Mouse (Mus musculus) liver, embryonic 11.5 days (tissue): ENCODE measurements around the gene Gtf2f1. TPM values are rescaled to one million over a fixed set of nuclear protein-coding genes. Genes with fewer than 3 reads are reported as not detected.

ENCODE experiments used
- ATAC-seq: fragments of 200-750 bp; cut with Nextera tagmentation; replicated peaks from 2 replicates; pipeline ENCODE4 v1.8.0; 2017; ENCODE audit warnings: moderate number of reproducible peaks, mild to moderate bottlenecking, moderate TSS enrichment, moderate library complexity; ENCODE audit not compliant: low FRiP score
- DNase-seq: peaks from one replicate; pipeline ENCODE4 v3.0.0-alpha.2; 2017; ENCODE audit warnings: low spot score
- H3K27ac ChIP-seq: fragments of 300-500 bp; sonication (generic); 2 replicates; pipeline ENCODE4 v1.5.1; 2014; ENCODE audit warnings: mild to moderate bottlenecking, low read depth, low read length, control low read depth
- H3K27me3 ChIP-seq: fragments of 300-500 bp; sonication (generic); replicated peaks from 2 replicates; pipeline ENCODE4 v1.6.1; 2014; ENCODE audit warnings: low read length, mixed read lengths; ENCODE audit not compliant: control insufficient read depth, insufficient read depth
- H3K36me3 ChIP-seq: fragments of 300-500 bp; sonication (generic); 2 replicates; pipeline ENCODE4 v1.6.1; 2014; ENCODE audit warnings: mild to moderate bottlenecking, low read length, moderate library complexity, mixed read lengths; ENCODE audit not compliant: control insufficient read depth, insufficient read depth
- H3K4me1 ChIP-seq: fragments of 300-500 bp; sonication (generic); replicated peaks from 2 replicates; pipeline ENCODE4 v1.6.1; 2014; ENCODE audit warnings: low read length, mixed read lengths; ENCODE audit not compliant: control insufficient read depth, insufficient read depth
- H3K4me2 ChIP-seq: fragments of 300-500 bp; sonication (generic); 2 replicates; pipeline ENCODE4 v1.6.1; 2014; ENCODE audit warnings: mild to moderate bottlenecking, control low read depth, moderate library complexity
- H3K4me3 ChIP-seq: fragments of 300-500 bp; sonication (generic); 2 replicates; pipeline ENCODE4 v1.5.1; 2014; ENCODE audit warnings: low read depth, low read length, control low read depth
- H3K9ac ChIP-seq: fragments of 300-500 bp; sonication (generic); 2 replicates; pipeline ENCODE4 v1.6.1; 2014; ENCODE audit warnings: low read depth, low read length, control low read depth
- H3K9me3 ChIP-seq: fragments of 300-500 bp; sonication (generic); 2 replicates; pipeline ENCODE4 v1.6.1; 2016; ENCODE audit warnings: low read length, inconsistent platforms, mixed read lengths; ENCODE audit not compliant: control insufficient read depth
- WGBS: fragments of 180-500 bp; shearing (Covaris S2); extraction: QIAGEN DNeasy Blood & Tissue Kit; methylation state at CpG from one replicate; pipeline ENCODE4 v1.1.7; 2014; 5-methylcytosine and 5-hydroxymethylcytosine counted together
- polyA plus RNA-seq: library from polyadenylated mRNA; unstranded; fragments of >200 nt; fragmentation: Nextera tagmentation; extraction: Ambion mirVana; gene quantifications from 2 replicates; pipeline ENCODE4 v1.2.1, GENCODE M21; 2014

The Gtf2f1 gene
- polyA plus RNA-seq, 1 experiment from 2014 or later: 99.0 TPM

- H3K4me3 ChIP-seq: no peak overlapping the region
- H3K4me2 ChIP-seq: peak overlapping the region; percentile 16
- peak overlapping the region; percentile 76 for H3K27ac ChIP-seq
- peaks cover 19% of the 10 kb centered on the region for H3K4me1 ChIP-seq
- H3K9me3 ChIP-seq: no peaks in the 10 kb centered on the region
- DNase-seq: no peak
- no peaks in the 10 kb centered on the region for H3K27me3 ChIP-seq
- 43% methylated on average over 2 of the region's 2 CpGs for WGBS
- H3K9ac ChIP-seq: no peak overlapping the region
- ATAC-seq: peak; percentile 82
- H3K36me3 ChIP-seq: peaks cover 38% of the 10 kb centered on the region
Measured at GRCm38 (mm10) chr17:57019693-57020092, 8.6 kb upstream of the Gtf2f1 start.

GRCm38 (mm10) chr17:57012245-57012795 lies 1.2 kb upstream of the Gtf2f1 start:
- ATAC-seq: peak; percentile 11; the same call in 1 of the 2 replicates
- 73% methylated on average over 13 of the region's 13 CpGs for WGBS
- H3K27ac ChIP-seq: peak overlapping the region; percentile 83

GRCm38 (mm10) chr17:57010911-57011235 lies 215 bp downstream of the Gtf2f1 start:
- peak overlapping the region; percentile 83 for H3K27ac ChIP-seq
- H3K27me3 ChIP-seq: no peaks in the 10 kb centered on the region
- H3K36me3 ChIP-seq: peaks cover 22% of the 10 kb centered on the region; the same call in 1 of the 2 replicates
- no peaks in the 10 kb centered on the region for H3K9me3 ChIP-seq
- ATAC-seq: peak; percentile 51
- peak overlapping the region; percentile 84 for H3K9ac ChIP-seq
- H3K4me2 ChIP-seq: peak overlapping the region; percentile 90
- no peak for DNase-seq
- peaks cover 10% of the 10 kb centered on the region for H3K4me1 ChIP-seq
- WGBS: under 1% methylated on average over 19 of the region's 19 CpGs
- H3K4me3 ChIP-seq: peak overlapping the region; percentile 72

More at GRCm38 (mm10) chr17:57012245-57012795, 1.2 kb upstream of the Gtf2f1 start:
- peak; percentile 44 for DNase-seq
- Histone ChIP-seq H3K4me2 (peak overlapping the region; percentile 90), H3K36me3 (peaks cover 10% of the 10 kb centered on the region; the same call in 1 of the 2 replicates), H3K9me3 (no peaks in the 10 kb centered on the region), H3K4me1 (peaks cover 10% of the 10 kb centered on the region), H3K27me3 (no peaks in the 10 kb centered on the region), H3K9ac (peak overlapping the region; percentile 82), H3K4me3 (peak overlapping the region; percentile 72)

DNA sequence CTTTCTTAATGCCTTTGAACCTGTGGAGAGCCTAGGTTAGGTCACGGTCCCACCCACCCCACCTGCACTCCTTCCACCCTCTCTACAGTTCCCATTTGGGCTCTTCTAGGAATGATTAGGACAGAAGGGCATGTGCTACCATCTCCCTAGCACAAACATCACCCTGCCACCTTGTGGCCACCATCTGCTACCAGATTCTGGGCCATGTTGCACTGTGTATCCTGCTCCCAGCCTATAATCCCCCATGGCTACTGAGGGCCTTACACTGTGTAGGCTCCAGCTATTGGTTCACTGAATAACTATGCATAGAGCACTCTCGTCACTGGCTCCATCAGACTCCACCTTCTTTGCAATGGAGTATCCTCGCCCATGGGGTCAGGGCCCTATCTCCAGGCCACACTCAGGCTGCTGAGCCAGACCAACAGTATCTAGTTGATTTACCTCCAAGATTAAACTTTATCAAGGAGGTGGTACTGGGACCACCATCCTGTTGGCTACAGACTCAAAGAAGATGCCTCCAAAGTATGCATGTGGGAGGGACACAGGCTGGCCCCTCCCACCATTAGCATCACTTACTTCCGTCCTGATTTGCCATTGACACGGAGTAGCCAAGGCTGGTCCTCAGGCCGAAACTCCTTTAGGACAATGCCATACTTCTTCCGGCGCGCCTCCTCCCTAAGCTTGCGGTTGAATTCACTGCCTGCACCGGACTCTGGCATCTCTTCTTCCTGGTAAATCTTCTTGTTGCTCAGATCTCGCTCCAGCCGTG lies 3.8 kb downstream of the Gtf2f1 start:
- 91% methylated on average over 13 of the region's 13 CpGs for WGBS
- 0 out of 2 replicates have a peak, but pooled peaks have one; percentile 11 for ATAC-seq
- no peaks in the 10 kb centered on the region for H3K27me3 ChIP-seq
- H3K9me3 ChIP-seq: no peaks in the 10 kb centered on the region
- no peak for DNase-seq
- peaks cover 52% of the 10 kb centered on the region for H3K36me3 ChIP-seq
- no peak overlapping the region for H3K9ac ChIP-seq
- H3K27ac ChIP-seq: no peak overlapping the region
- H3K4me3 ChIP-seq: no peak overlapping the region
- peaks cover 21% of the 10 kb centered on the region for H3K4me1 ChIP-seq
- no peak overlapping the region for H3K4me2 ChIP-seq

DNA sequence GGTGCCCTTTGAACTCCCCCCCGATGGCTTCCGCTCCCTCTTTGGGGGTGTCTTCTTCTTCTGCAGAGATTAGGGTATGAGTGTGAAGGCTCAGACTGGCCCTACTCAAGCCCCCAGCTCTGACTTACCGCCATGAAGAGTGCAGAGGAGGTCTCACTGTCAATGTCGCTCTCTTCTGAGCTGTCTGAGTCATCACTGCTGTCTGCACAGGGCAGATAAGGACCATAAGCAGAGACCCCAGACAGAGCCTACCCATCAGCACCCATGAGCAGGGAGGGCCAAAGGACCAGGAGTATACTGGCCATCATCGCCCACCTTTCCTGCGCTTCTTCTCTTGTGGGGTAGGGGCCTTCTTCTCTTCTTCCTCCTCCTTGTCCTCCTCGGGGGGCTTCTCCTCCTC lies 7.1 kb downstream of the Gtf2f1 start:
- no peak overlapping the region for H3K9ac ChIP-seq
- H3K9me3 ChIP-seq: no peaks in the 10 kb centered on the region
- no peak overlapping the region for H3K4me3 ChIP-seq
- H3K27ac ChIP-seq: peak overlapping the region; percentile 47; the same call in 1 of the 2 replicates
- no peak for DNase-seq
- peak; percentile 85 for ATAC-seq
- peaks cover 57% of the 10 kb centered on the region for H3K36me3 ChIP-seq
- peak overlapping the region; percentile 15; the same call in 1 of the 2 replicates for H3K4me2 ChIP-seq
- H3K27me3 ChIP-seq: no peaks in the 10 kb centered on the region
- H3K4me1 ChIP-seq: peaks cover 21% of the 10 kb centered on the region
- WGBS: 62% methylated on average over 7 of the region's 7 CpGs

GRCm38 (mm10) chr17:57001228-57001627 lies 9.9 kb downstream of the Gtf2f1 start:
- Histone ChIP-seq H3K4me3 (no peak overlapping the region), H3K9ac (no peak overlapping the region), H3K9me3 (no peaks in the 10 kb centered on the region), H3K36me3 (peaks cover 38% of the 10 kb centered on the region), H3K27me3 (no peaks in the 10 kb centered on the region), H3K4me1 (peaks cover 32% of the 10 kb centered on the region), H3K27ac (no peak overlapping the region), H3K4me2 (no peak overlapping the region)
- WGBS: 50% methylated on average over 8 of the region's 8 CpGs
- no peak for DNase-seq
- ATAC-seq: no peak

DNA sequence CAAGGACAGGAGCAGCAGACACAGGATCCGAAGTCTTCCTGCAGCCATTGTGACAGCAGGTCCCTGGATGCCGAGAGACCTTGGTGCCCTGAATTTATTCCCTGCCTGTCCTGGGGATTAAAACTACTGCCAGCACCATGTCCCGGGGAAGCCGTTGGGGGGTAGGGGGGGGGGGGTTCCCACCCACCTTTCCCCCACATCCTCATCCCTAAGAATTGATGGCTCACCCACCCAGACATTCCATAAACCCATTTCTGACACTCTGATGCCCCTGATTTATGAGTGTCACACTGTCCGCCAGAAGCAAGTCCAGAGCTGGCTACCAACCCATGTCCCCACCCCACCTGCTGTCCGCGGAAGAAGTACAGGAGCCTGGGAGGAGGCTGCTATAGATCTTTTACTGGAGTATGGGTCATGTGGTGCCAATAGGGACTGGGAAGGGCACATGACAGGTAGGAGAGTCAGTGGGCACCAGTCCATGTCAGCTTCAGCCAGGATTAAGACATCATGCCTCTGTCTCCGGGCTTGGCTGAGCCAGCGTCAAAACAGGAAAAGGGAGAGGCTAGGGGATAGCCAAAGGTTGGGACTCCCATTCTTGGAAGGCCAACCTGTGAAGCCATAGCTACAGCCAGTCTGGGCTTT lies 11.0 kb downstream of the Gtf2f1 start, which contains the start of gene Pspn:
TSS of gene Pspn (minus strand) at position 51 of the 642 bp plus-strand sequence.
- 91% methylated on average over 9 of the region's 9 CpGs for WGBS
- Histone ChIP-seq H3K27me3 (no peaks in the 10 kb centered on the region), H3K36me3 (peaks cover 41% of the 10 kb centered on the region), H3K4me2 (no peak within 1 kb of the TSS), H3K4me3 (no peak within 1 kb of the TSS), H3K9ac (no peak within 1 kb of the TSS), H3K4me1 (peaks cover 32% of the 10 kb centered on the region), H3K9me3 (no peaks in the 10 kb centered on the region), H3K27ac (no peak within 1 kb of the TSS)
- ATAC-seq: no peak
- DNase-seq: no peak

DNA sequence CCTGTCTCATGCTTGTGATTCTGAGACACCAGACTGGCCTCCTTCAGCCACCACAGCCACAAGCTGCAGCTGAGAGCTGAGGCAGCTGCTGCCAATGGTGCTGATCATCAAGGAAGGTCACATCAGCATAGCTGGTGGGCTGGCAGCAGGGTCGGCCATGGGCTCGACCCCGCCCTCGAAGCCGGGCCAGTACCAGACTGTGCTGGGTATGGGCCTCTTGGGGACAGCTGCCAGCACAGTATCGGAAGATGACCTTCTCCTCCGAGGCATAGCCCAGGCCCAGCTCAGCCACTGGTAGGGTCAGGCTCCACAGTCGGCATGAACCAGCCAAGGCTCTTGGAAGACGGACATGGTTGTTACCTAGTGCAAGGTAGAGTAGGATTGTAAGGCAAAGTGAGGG lies 11.7 kb downstream of the Gtf2f1 start:
- no peak overlapping the region for H3K27ac ChIP-seq
- H3K9ac ChIP-seq: no peak overlapping the region
- no peak overlapping the region for H3K4me2 ChIP-seq
- ATAC-seq: no peak
- H3K9me3 ChIP-seq: no peaks in the 10 kb centered on the region
- no peaks in the 10 kb centered on the region for H3K27me3 ChIP-seq
- H3K36me3 ChIP-seq: peaks cover 41% of the 10 kb centered on the region
- WGBS: 95% methylated on average over 9 of the region's 9 CpGs
- peaks cover 29% of the 10 kb centered on the region for H3K4me1 ChIP-seq
- no peak overlapping the region for H3K4me3 ChIP-seq
- DNase-seq: no peak
